Mouse (Mus musculus) stomach, postnatal 0 days (tissue): ENCODE measurements around the gene Slc25a43. TPM values are rescaled to one million over a fixed set of nuclear protein-coding genes. Genes with fewer than 3 reads are reported as not detected.
A peak's percentile ranks its signal among the peaks of the same experiment; 100 is the strongest.

Experiments
- ATAC-seq: fragments of 200-750 bp; cut with Nextera tagmentation; 2 replicates; pipeline ENCODE4 v1.8.0; 2017; ENCODE audit not compliant: low FRiP score, low TSS enrichment
- DNase-seq: peaks from one replicate; pipeline ENCODE4 v3.0.0-alpha.2; 2016; ENCODE audit warnings: low spot score
- H3K27ac ChIP-seq: fragments of 300-500 bp; sonication (generic); replicated peaks from 2 replicates; pipeline ENCODE4 v1.5.1; 2014; ENCODE audit warnings: mild to moderate bottlenecking, control low read depth
- H3K27me3 ChIP-seq: fragments of 300-500 bp; sonication (generic); 2 replicates; pipeline ENCODE4 v1.6.1; 2014; ENCODE audit warnings: low read length; ENCODE audit not compliant: control insufficient read depth, insufficient read depth
- H3K36me3 ChIP-seq: fragments of 300-500 bp; sonication (generic); 2 replicates; pipeline ENCODE4 v1.6.1; 2014; ENCODE audit warnings: low read length, mixed read lengths; ENCODE audit not compliant: control insufficient read depth, insufficient read depth
- H3K4me1 ChIP-seq: fragments of 300-500 bp; sonication (generic); replicated peaks from 2 replicates; pipeline ENCODE4 v1.6.1; 2014; ENCODE audit warnings: antibody characterized with exemption; ENCODE audit not compliant: control insufficient read depth, insufficient read depth
- H3K4me2 ChIP-seq: fragments of 300-500 bp; sonication (generic); replicated peaks from 2 replicates; pipeline ENCODE4 v1.6.1; 2014; ENCODE audit warnings: low read depth, mild to moderate bottlenecking, control low read depth, moderate library complexity
- H3K4me3 ChIP-seq: fragments of 300-500 bp; sonication (generic); 2 replicates; pipeline ENCODE4 v1.5.1; 2014; ENCODE audit warnings: low read depth, low read length, control low read depth
- H3K9ac ChIP-seq: fragments of 300-500 bp; sonication (generic); 2 replicates; pipeline ENCODE4 v1.6.1; 2014; ENCODE audit warnings: mild to moderate bottlenecking, low read length, control low read depth, mixed read lengths
- H3K9me3 ChIP-seq: fragments of 300-500 bp; sonication (generic); 2 replicates; pipeline ENCODE4 v1.6.1; 2016; ENCODE audit warnings: low read length; ENCODE audit not compliant: control insufficient read depth
- CTCF ChIP-seq: IDR thresholded peaks from 2 replicates; pipeline ENCODE4 v1.5.1; 2016; ENCODE audit warnings: antibody characterized with exemption, low read depth, mild to moderate bottlenecking, moderate library complexity
- EP300 ChIP-seq: optimal IDR thresholded peaks from 2 replicates; pipeline ENCODE3; 2016; ENCODE audit warnings: antibody characterized with exemption
- WGBS: fragments of 180-500 bp; shearing (Covaris S2); extraction: QIAGEN DNeasy Blood & Tissue Kit; methylation state at CpG from one replicate; pipeline ENCODE4 v1.1.7; 2014; 5-methylcytosine and 5-hydroxymethylcytosine counted together
- polyA plus RNA-seq: library from polyadenylated mRNA; unstranded; fragments of >200 nt; fragmentation: Nextera tagmentation; extraction: Ambion mirVana; gene quantifications from 2 replicates; pipeline ENCODE4 v1.2.1, GENCODE M21; 2015

Slc25a43 gene
- polyA plus RNA-seq, 1 experiment from 2014 or later, result 1.6 TPM

GRCm38 (mm10) chrX:36767386-36767785 is 23.9 kb downstream of the Slc25a43 start:
- 52% methylated on average over 5 of the region's 5 CpGs for WGBS
- Histone ChIP-seq H3K9me3 (no peaks in the 10 kb centered on the region), H3K36me3 (no peaks in the 10 kb centered on the region), H3K9ac (no peak overlapping the region), H3K4me3 (no peak overlapping the region), H3K4me1 (no peaks in the 10 kb centered on the region), H3K27me3 (no peaks in the 10 kb centered on the region), H3K4me2 (no peak overlapping the region), H3K27ac (no peak overlapping the region)
- DNase-seq (no peak), ATAC-seq (no peak)
- no peak for TF ChIP-seq CTCF
- no peak for TF ChIP-seq EP300

- 84% methylated on average over 6 of the region's 6 CpGs for WGBS
- no peak for TF ChIP-seq CTCF
- TF ChIP-seq EP300, result no peak
- Histone ChIP-seq H3K9ac (no peak overlapping the region), H3K36me3 (no peaks in the 10 kb centered on the region), H3K4me1 (no peaks in the 10 kb centered on the region), H3K27ac (no peak overlapping the region), H3K9me3 (no peaks in the 10 kb centered on the region), H3K27me3 (no peaks in the 10 kb centered on the region), H3K4me3 (no peak overlapping the region), H3K4me2 (no peak overlapping the region)
- ATAC-seq (no peak), DNase-seq (no peak)
Observed at GRCm38 (mm10) chrX:36772591-36772990, 29.1 kb downstream of the Slc25a43 start.

- Histone ChIP-seq H3K4me2 (no peak overlapping the region), H3K4me1 (no peaks in the 10 kb centered on the region), H3K9me3 (no peaks in the 10 kb centered on the region), H3K4me3 (no peak overlapping the region), H3K9ac (no peak overlapping the region), H3K36me3 (no peaks in the 10 kb centered on the region), H3K27ac (no peak overlapping the region), H3K27me3 (no peaks in the 10 kb centered on the region)
- no peak for TF ChIP-seq CTCF
- TF ChIP-seq EP300, result no peak
- DNase-seq, result no peak
- no peak for ATAC-seq
- WGBS, result 80% methylated on average over 5 of the region's 5 CpGs
Observed at GRCm38 (mm10) chrX:36775520-36775919, 32.1 kb downstream of the Slc25a43 start.

GRCm38 (mm10) chrX:36777694-36778093 is 34.2 kb downstream of the Slc25a43 start:
- TF ChIP-seq CTCF (no peak), EP300 (no peak)
- H3K4me3 ChIP-seq, result no peak overlapping the region
- no peak overlapping the region for H3K9ac ChIP-seq
- no peak for ATAC-seq
- DNase-seq, result no peak
- H3K27ac ChIP-seq, result no peak overlapping the region
- H3K36me3 ChIP-seq, result no peaks in the 10 kb centered on the region
- WGBS, result 75% methylated on average over 4 of the region's 4 CpGs
- no peaks in the 10 kb centered on the region for H3K4me1 ChIP-seq
- no peak overlapping the region for H3K4me2 ChIP-seq
- H3K27me3 ChIP-seq, result no peaks in the 10 kb centered on the region
- H3K9me3 ChIP-seq, result no peaks in the 10 kb centered on the region

- H3K27ac ChIP-seq, result no peak overlapping the region
- TF ChIP-seq EP300, result no peak
- TF ChIP-seq CTCF, result no peak
- no peaks in the 10 kb centered on the region for H3K9me3 ChIP-seq
- H3K9ac ChIP-seq, result no peak overlapping the region
- H3K4me3 ChIP-seq, result no peak overlapping the region
- WGBS, result 61% methylated on average over 4 of the region's 4 CpGs
- no peaks in the 10 kb centered on the region for H3K4me1 ChIP-seq
- H3K4me2 ChIP-seq, result no peak overlapping the region
- 0 out of 2 replicates have a peak, but pooled peaks have one; percentile 38 for ATAC-seq
- H3K36me3 ChIP-seq, result no peaks in the 10 kb centered on the region
- no peak for DNase-seq
- no peaks in the 10 kb centered on the region for H3K27me3 ChIP-seq
Observed at GRCm38 (mm10) chrX:36789360-36789759, 45.9 kb downstream of the Slc25a43 start.

- no peaks in the 10 kb centered on the region for H3K9me3 ChIP-seq
- 0 out of 2 replicates have a peak, but pooled peaks have one; percentile 15 for TF ChIP-seq CTCF
- TF ChIP-seq EP300, result no peak
- H3K36me3 ChIP-seq, result no peaks in the 10 kb centered on the region
- no peak overlapping the region for H3K4me3 ChIP-seq
- no peak overlapping the region for H3K27ac ChIP-seq
- H3K9ac ChIP-seq, result no peak overlapping the region
- H3K27me3 ChIP-seq, result no peaks in the 10 kb centered on the region
- ATAC-seq, result no peak
- 54% methylated on average over 5 of the region's 5 CpGs for WGBS
- H3K4me2 ChIP-seq, result no peak overlapping the region
- H3K4me1 ChIP-seq, result no peaks in the 10 kb centered on the region
- no peak for DNase-seq
Observed at GRCm38 (mm10) chrX:36794571-36794970, 51.1 kb downstream of the Slc25a43 start.
